In genomic region chrX:102101886-102102285, GRCm38 (mm10) we compare ENCODE assay signal across 13 mouse cellular contexts.
"Had no signal": no experiment of that assay in that cellular context is flagged by ENCODE, and none has a peak within 500 bp of the region (broad histone marks: within the 10 kb centered on the region; RNA-seq: fewer than 3 reads in every experiment).

No protein-coding gene starts in this region.

- H3K4me2 ChIP-seq: intestine, embryonic 15.5 days; liver, embryonic 13.5 days; lung, embryonic 15.5 days; midbrain, embryonic 11.5 days had no signal

- H3K9me3 ChIP-seq: intestine, embryonic 15.5 days; liver, embryonic 13.5 days; lung, embryonic 15.5 days had no signal

- H3K4me1 ChIP-seq: intestine, embryonic 15.5 days; lung, embryonic 15.5 days had no signal

- H3K4me3 ChIP-seq: intestine, embryonic 15.5 days; layer of hippocampus, adult 2 months; liver, embryonic 13.5 days; lung, embryonic 15.5 days had no signal

- H3K9ac ChIP-seq: intestine, embryonic 15.5 days; liver, embryonic 13.5 days; lung, embryonic 15.5 days had no signal

- H3K36me3 ChIP-seq: intestine, embryonic 15.5 days; liver, embryonic 13.5 days; lung, embryonic 15.5 days had no signal

- H3K27ac ChIP-seq: intestine, embryonic 15.5 days; kidney, postnatal 0 days; layer of hippocampus, adult 2 months; liver, embryonic 13.5 days; lung, embryonic 15.5 days had no signal

- ATAC-seq: intestine, embryonic 15.5 days had no signal

- DNase-seq: kidney, adult 11 months; kidney, adult 9 months; kidney, postnatal 25 days; layer of hippocampus, adult 9-11 months; liver, embryonic 13.5 days; midbrain, embryonic 14.5 days; thymus, adult 18-20 months; thymus, postnatal 36 days had no signal

- H3K27me3 ChIP-seq: intestine, embryonic 15.5 days had no signal
